Mouse (Mus musculus): ENCODE results near the gene Aars2. TPM values are rescaled to one million over a fixed set of nuclear protein-coding genes. Genes with fewer than 3 reads are reported as not detected.

Aars2 gene
- total and polyA plus RNA-seq, 3 experiments, result 12.4 to 23.1 (median 17.5) TPM

- TF ChIP-seq SIN3A (IDR thresholded peaks at IDR 0.05; ENCODE audit: low read length), result no peak
These were observed 43.1 kb downstream of the Aars2 start, which contains the start of gene Tmem151b (continued) for GRCm38 (mm10) chr17:45549617-45550181.

DNA sequence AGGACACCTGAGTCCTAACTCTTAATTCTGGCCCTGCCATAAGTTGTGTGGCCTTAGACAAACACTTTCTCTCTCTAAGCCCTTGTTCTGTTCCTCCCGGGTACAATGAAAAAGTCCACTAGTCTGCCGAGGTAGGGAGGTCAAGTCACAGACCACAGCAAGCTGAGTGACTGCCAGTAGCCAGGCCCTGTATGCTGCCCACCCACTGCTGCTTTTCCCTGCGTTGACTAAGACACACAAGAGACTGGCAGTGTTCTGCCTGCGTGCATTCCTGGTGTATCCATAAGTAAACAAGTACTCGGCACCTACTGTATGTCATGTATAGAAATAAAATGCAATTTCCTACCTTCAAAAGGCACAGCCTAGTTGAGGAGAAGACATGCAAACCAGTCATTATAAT, 43.6 kb downstream of the Aars2 start:
- TF ChIP-seq JUN (IDR thresholded peaks at IDR 0.05; ENCODE audit: insufficient read depth, low read depth, low read length) (no peak), TCF12 (IDR thresholded peaks at IDR 0.05; ENCODE audit: low read depth, low read length) (no peak)
- no peak overlapping the region for H3K27ac ChIP-seq (ENCODE audit: insufficient read depth, low read depth)
- in situ Hi-C loops (cut with MboI; ENCODE audit: low pct_ligation_motif_present, low pct_unique_long_range_greater_than_20kb, low sequenced_read_pairs) (loop anchor here (5.0 kb wide), 1 partner anchor 33 kb away; no protein-coding TSS in a partner anchor), dilution Hi-C loops (cut with MboI; ENCODE audit: extremely low pct_ligation_motif_present, extremely low pct_unique_long_range_greater_than_20kb, low sequenced_read_pairs) (no loop called here)
- peaks cover 15 to 42% of the 10 kb centered on the region in 2 experiments for H3K4me1 ChIP-seq (ENCODE audit: control insufficient read depth in 1 of 2, insufficient read depth in 2 of 2)
- DNase-seq (ENCODE audit: extremely low read depth), result no peak
- peaks cover 2% of the 10 kb centered on the region for H3K9me3 ChIP-seq (replicated peaks; ENCODE audit: low read length)
- no peak overlapping the region for H3K4me3 ChIP-seq (replicated peaks in 1 of 3; ENCODE audit: low read depth in 2 of 3, low read length in 2 of 3, poor library complexity in 1 of 3)
- H3K4me2 ChIP-seq (ENCODE audit: insufficient read depth, low read depth, poor library complexity, severe bottlenecking), result no peak overlapping the region
- peaks cover 1% of the 10 kb centered on the region for H3K27me3 ChIP-seq (replicated peaks)
- H3K36me3 ChIP-seq (replicated peaks in 1 of 2; ENCODE audit: control insufficient read depth in 1 of 2, insufficient read depth in 1 of 2, low read length in 1 of 2), result no peaks in the 10 kb centered on the region
- H3K9ac ChIP-seq (ENCODE audit: insufficient read depth, low read depth), result no peak overlapping the region
- H3K79me2 ChIP-seq (replicated peaks; ENCODE audit: control insufficient read depth, extremely low read depth, insufficient read depth, poor library complexity, severe bottlenecking), result no peaks in the 10 kb centered on the region

- DNase-seq (ENCODE audit: extremely low read depth), result no peak
- dilution Hi-C loops (cut with MboI; ENCODE audit: extremely low pct_ligation_motif_present, extremely low pct_unique_long_range_greater_than_20kb, low sequenced_read_pairs), result no loop called here
- H3K79me2 ChIP-seq (replicated peaks; ENCODE audit: control insufficient read depth, extremely low read depth, insufficient read depth, poor library complexity, severe bottlenecking), result peaks cover 8% of the 10 kb centered on the region
- no peak overlapping the region for H3K4me2 ChIP-seq (ENCODE audit: insufficient read depth, low read depth, poor library complexity, severe bottlenecking)
- H3K27ac ChIP-seq (ENCODE audit: insufficient read depth, low read depth), result no peak overlapping the region
- H3K27me3 ChIP-seq (replicated peaks), result peaks cover 1% of the 10 kb centered on the region
- H3K36me3 ChIP-seq (replicated peaks in 1 of 2; ENCODE audit: control insufficient read depth in 1 of 2, insufficient read depth in 1 of 2, low read length in 1 of 2), result peaks cover 0 to 3% of the 10 kb centered on the region in 2 experiments
- in situ Hi-C loops (cut with MboI; ENCODE audit: low pct_ligation_motif_present, low pct_unique_long_range_greater_than_20kb, low sequenced_read_pairs), result loop anchor here (5.0 kb wide), 1 partner anchor 34 kb away; no protein-coding TSS in a partner anchor
- no peaks in the 10 kb centered on the region for H3K9me3 ChIP-seq (replicated peaks; ENCODE audit: low read length)
- no peak overlapping the region for H3K9ac ChIP-seq (ENCODE audit: insufficient read depth, low read depth)
- H3K4me3 ChIP-seq (replicated peaks in 1 of 3; ENCODE audit: low read depth in 2 of 3, low read length in 2 of 3, poor library complexity in 1 of 3), result no peak overlapping the region
- H3K4me1 ChIP-seq (ENCODE audit: control insufficient read depth in 1 of 2, insufficient read depth in 2 of 2), result peaks cover 14 to 42% of the 10 kb centered on the region in 2 experiments
- TF ChIP-seq CHD2 (IDR thresholded peaks at IDR 0.05; ENCODE audit: low read length), result no peak
- no peak for TF ChIP-seq GABPA (IDR thresholded peaks at IDR 0.05; ENCODE audit: insufficient replicate concordance, low read depth, low read length)
- no peak for TF ChIP-seq RAD21 (IDR thresholded peaks at IDR 0.05; ENCODE audit: low read depth, low read length)
- no peak for TF ChIP-seq IRF4 (IDR thresholded peaks at IDR 0.05; ENCODE audit: low read depth, low read length)
- TF ChIP-seq POLR2AphosphoS2 (IDR thresholded peaks at IDR 0.05; ENCODE audit: low read depth, low read length), result no peak
- no peak for TF ChIP-seq E2F4 (IDR thresholded peaks at IDR 0.05; ENCODE audit: insufficient replicate concordance, low read depth, low read length)
- no peak for TF ChIP-seq UBTF (IDR thresholded peaks at IDR 0.05; ENCODE audit: low read depth, low read length)
- no peak for TF ChIP-seq ZNF384 (IDR thresholded peaks at IDR 0.05; ENCODE audit: low read depth, low read length)
- TF ChIP-seq ELF1 (IDR thresholded peaks at IDR 0.05; ENCODE audit: low read depth, low read length), result no peak; the same call in 1 of the 2 replicates
- TF ChIP-seq ZC3H11A (IDR thresholded peaks at IDR 0.05; ENCODE audit: low read depth, low read length), result no peak
- no peak for TF ChIP-seq MAFK (IDR thresholded peaks at IDR 0.05; ENCODE audit: insufficient replicate concordance, low read length)
- peak; percentile 65 for TF ChIP-seq ETS1 (conservative IDR thresholded peaks at IDR 0.05; ENCODE audit: low read depth, low read length)
- TF ChIP-seq MXI1 (IDR thresholded peaks at IDR 0.05; ENCODE audit: low read depth, low read length), result no peak
- no peak for TF ChIP-seq KAT2A (IDR thresholded peaks at IDR 0.05; ENCODE audit: insufficient replicate concordance, low read length)
- TF ChIP-seq RCOR1 (conservative IDR thresholded peaks at IDR 0.05; ENCODE audit: low read depth, low read length), result no peak
- no peak for TF ChIP-seq USF1 (IDR thresholded peaks at IDR 0.05; ENCODE audit: low read depth, low read length)
- no peak; the same call in 1 of the 2 replicates for TF ChIP-seq SIN3A (IDR thresholded peaks at IDR 0.05; ENCODE audit: low read length)
- TF ChIP-seq NRF1 (IDR thresholded peaks at IDR 0.05; ENCODE audit: low read depth, low read length), result no peak
- TF ChIP-seq PAX5 (IDR thresholded peaks at IDR 0.05; ENCODE audit: low read length), result no peak
- TF ChIP-seq BHLHE40 (IDR thresholded peaks at IDR 0.05; ENCODE audit: low read depth, low read length), result no peak
- TF ChIP-seq TBP (conservative IDR thresholded peaks at IDR 0.05; ENCODE audit: low read depth, low read length), result peak; percentile 80
- no peak for TF ChIP-seq HCFC1 (IDR thresholded peaks at IDR 0.05; ENCODE audit: low read depth, low read length)
- no peak for TF ChIP-seq ZKSCAN1 (IDR thresholded peaks at IDR 0.05; ENCODE audit: borderline replicate concordance, low read depth, low read length)
- no peak for TF ChIP-seq POLR2A (IDR thresholded peaks at IDR 0.05; ENCODE audit: low read depth, low read length)
- no peak for TF ChIP-seq CTCF (conservative IDR thresholded peaks at IDR 0.05 in 1 of 2, IDR thresholded peaks at IDR 0.05 in 1 of 2; ENCODE audit: low read depth in 2 of 2, low read length in 2 of 2)
- no peak for TF ChIP-seq SMC3 (IDR thresholded peaks at IDR 0.05; ENCODE audit: low read depth, low read length)
- no peak for TF ChIP-seq MYC (IDR thresholded peaks at IDR 0.05; ENCODE audit: low read depth, low read length)
- TF ChIP-seq MEF2A (IDR thresholded peaks at IDR 0.05; ENCODE audit: borderline replicate concordance, low read depth, low read length), result no peak
These were observed 44.7 kb downstream of the Aars2 start for GRCm38 (mm10) chr17:45551249-45551796.
